Mouse (Mus musculus) MEL (cell line): Measurements from ENCODE around the gene Tubb4a. TPM values are rescaled to one million over a fixed set of nuclear protein-coding genes. Genes with fewer than 3 reads are reported as not detected.

ENCODE experiments used
- DNase-seq: peaks from one replicate; pipeline ENCODE4 v3.0.0; 2011; ENCODE audit warnings: low read depth, low spot score
- H3K27ac ChIP-seq: 2 replicates; pipeline ENCODE4 v1.5.1; 2012; ENCODE audit warnings: low read depth, mild to moderate bottlenecking, control low read depth, low read length, moderate library complexity; ENCODE audit not compliant: control insufficient read depth
- H3K27me3 ChIP-seq, 2 experiments: fragments of 150-350 bp in 1 of 2; sonication (generic) in 1 of 2; 2 replicates each; pipeline ENCODE4 v1.6.1; 2012; ENCODE audit warnings: low read length in 2 of 2, mild to moderate bottlenecking in 2 of 2, improper control_type of control experiment in 1 of 2, moderate library complexity in 1 of 2; ENCODE audit not compliant: insufficient read depth in 2 of 2, control insufficient read depth in 1 of 2
- H3K36me3 ChIP-seq, 2 experiments: 2 replicates each; pipeline ENCODE4 v1.6.1; 2012 to 2014; ENCODE audit warnings: low read length in 2 of 2, improper control_type of control experiment in 1 of 2, inconsistent platforms in 1 of 2, mild to moderate bottlenecking in 1 of 2; ENCODE audit not compliant: insufficient read depth in 2 of 2, control insufficient read depth in 1 of 2
- H3K4me1 ChIP-seq, 2 experiments: fragments of 150-350 bp in 1 of 2; sonication (generic) in 1 of 2; 2 replicates each; pipeline ENCODE4 v1.6.1; 2012; ENCODE audit warnings: low read length in 2 of 2, improper control_type of control experiment in 1 of 2, mild to moderate bottlenecking in 1 of 2; ENCODE audit not compliant: insufficient read depth in 2 of 2, control insufficient read depth in 1 of 2
- H3K4me3 ChIP-seq, 2 experiments: fragments of 150-350 bp in 1 of 2; sonication (generic) in 1 of 2; 2 replicates each; pipeline ENCODE4 v1.5.1; 2012; ENCODE audit warnings: low read depth in 2 of 2, low read length in 2 of 2, mild to moderate bottlenecking in 2 of 2, moderate library complexity in 2 of 2, control low read depth in 1 of 2, improper control_type of control experiment in 1 of 2; ENCODE audit not compliant: control insufficient read depth in 1 of 2, insufficient read depth in 1 of 2
- H3K79me2 ChIP-seq: 2 replicates; pipeline ENCODE4 v1.6.1; 2012; ENCODE audit warnings: mild to moderate bottlenecking, low read length, moderate library complexity; ENCODE audit not compliant: control insufficient read depth, poor library complexity, insufficient read depth
- H3K9ac ChIP-seq: 2 replicates; pipeline ENCODE4 v1.6.1; 2012; ENCODE audit warnings: low read depth, mild to moderate bottlenecking, control low read depth, low read length, moderate library complexity; ENCODE audit not compliant: control insufficient read depth, poor library complexity, severe bottlenecking
- H3K9me3 ChIP-seq: fragments of 150-350 bp; sonication (generic); replicated peaks from 2 replicates; pipeline ENCODE4 v1.6.1; 2012; ENCODE audit warnings: mild to moderate bottlenecking, low read length, improper control_type of control experiment, moderate library complexity; ENCODE audit not compliant: insufficient read depth
- BHLHE40 ChIP-seq: IDR thresholded peaks from 2 replicates; pipeline ENCODE4 v1.6.1; 2012; ENCODE audit warnings: low read depth, mild to moderate bottlenecking, inconsistent platforms, low read length, improper control_type of control experiment, borderline replicate concordance
- CHD2 ChIP-seq: IDR thresholded peaks from 2 replicates; pipeline ENCODE4 v1.6.1; 2011; ENCODE audit warnings: low read length, improper control_type of control experiment
- EP300 ChIP-seq, 2 experiments: IDR thresholded peaks; 2 replicates each; pipeline ENCODE4 v1.6.1; 2011; ENCODE audit warnings: improper control_type of control experiment in 2 of 2, low read length in 2 of 2, low read depth in 1 of 2, mild to moderate bottlenecking in 1 of 2
- GABPA ChIP-seq: IDR thresholded peaks from 2 replicates; pipeline ENCODE4 v1.6.1; 2012; ENCODE audit warnings: low read depth, mild to moderate bottlenecking, inconsistent platforms, low read length, improper control_type of control experiment, moderate library complexity
- GATA1 ChIP-seq: IDR thresholded peaks from 2 replicates; pipeline ENCODE4 v1.6.1; 2011; ENCODE audit warnings: low read depth, low read length, improper control_type of control experiment
- JUND ChIP-seq: IDR thresholded peaks from 2 replicates; pipeline ENCODE4 v1.6.1; 2011; ENCODE audit warnings: low read depth, mild to moderate bottlenecking, improper control_type of control experiment, low read length
- KAT2A ChIP-seq: conservative IDR thresholded peaks from 2 replicates; pipeline ENCODE4 v1.6.1; 2012; ENCODE audit warnings: low read depth, low read length, improper control_type of control experiment, inconsistent platforms
- MAFK ChIP-seq: IDR thresholded peaks from 2 replicates; pipeline ENCODE4 v1.6.1; 2011; ENCODE audit warnings: low read depth, mild to moderate bottlenecking, low read length, improper control_type of control experiment, borderline replicate concordance
- MEF2A ChIP-seq: IDR thresholded peaks from 2 replicates; pipeline ENCODE4 v1.6.1; 2014; ENCODE audit warnings: low read depth, mild to moderate bottlenecking, inconsistent platforms, low read length, improper control_type of control experiment; ENCODE audit not compliant: poor library complexity, insufficient replicate concordance, severe bottlenecking; ENCODE audit errors: extremely low read depth
- MYB ChIP-seq: IDR thresholded peaks from 2 replicates; pipeline ENCODE4 v1.6.1; 2011; ENCODE audit warnings: mild to moderate bottlenecking, low read depth, low read length, improper control_type of control experiment
- NELFE ChIP-seq: IDR thresholded peaks from 2 replicates; pipeline ENCODE4 v1.6.1; 2011; ENCODE audit warnings: low read depth, low read length, improper control_type of control experiment
- NRF1 ChIP-seq: IDR thresholded peaks from 2 replicates; pipeline ENCODE4 v1.6.1; 2014; ENCODE audit warnings: low read depth, mild to moderate bottlenecking, inconsistent platforms, low read length, improper control_type of control experiment, moderate library complexity; ENCODE audit not compliant: poor library complexity, insufficient read depth, severe bottlenecking
- POLR2A ChIP-seq, 2 experiments: IDR thresholded peaks; 2 replicates each; pipeline ENCODE4 v1.6.1; 2011 to 2012; ENCODE audit warnings: low read length in 2 of 2, mild to moderate bottlenecking in 2 of 2, control low read depth in 1 of 2, improper control_type of control experiment in 1 of 2, low read depth in 1 of 2, moderate library complexity in 1 of 2; ENCODE audit not compliant: control insufficient read depth in 1 of 2, insufficient read depth in 1 of 2, poor library complexity in 1 of 2
- POLR2AphosphoS2 ChIP-seq: IDR thresholded peaks from 2 replicates; pipeline ENCODE4 v1.6.1; 2011; ENCODE audit warnings: low read length, improper control_type of control experiment
- POLR2AphosphoS5 ChIP-seq: IDR thresholded peaks from 2 replicates; pipeline ENCODE4 v1.6.1; 2012; ENCODE audit warnings: low read depth, borderline replicate concordance, mild to moderate bottlenecking, inconsistent platforms, low read length, moderate library complexity, mixed read lengths
- RAD21 ChIP-seq: IDR thresholded peaks from 2 replicates; pipeline ENCODE4 v1.6.1; 2011; ENCODE audit warnings: mild to moderate bottlenecking, low read depth, low read length, improper control_type of control experiment
- RCOR1 ChIP-seq: IDR thresholded peaks from 2 replicates; pipeline ENCODE4 v1.6.1; 2012; ENCODE audit warnings: low read depth, mild to moderate bottlenecking, inconsistent platforms, low read length, improper control_type of control experiment
- SIN3A ChIP-seq: IDR thresholded peaks from 2 replicates; pipeline ENCODE4 v1.6.1; 2012; ENCODE audit warnings: low read length, improper control_type of control experiment, inconsistent platforms
- TBP ChIP-seq: IDR thresholded peaks from 2 replicates; pipeline ENCODE4 v1.8.0; 2011; ENCODE audit warnings: low read depth, low read length, improper control_type of control experiment
- UBTF ChIP-seq: IDR thresholded peaks from 2 replicates; pipeline ENCODE4 v1.6.1; 2012; ENCODE audit warnings: low read depth, mild to moderate bottlenecking, inconsistent platforms, low read length, improper control_type of control experiment, moderate library complexity, borderline replicate concordance; ENCODE audit not compliant: insufficient read depth
- USF2 ChIP-seq, 2 experiments: IDR thresholded peaks; 2 replicates each; pipeline ENCODE4 v1.6.1; 2011 to 2012; ENCODE audit warnings: improper control_type of control experiment in 2 of 2, low read length in 2 of 2, borderline replicate concordance in 1 of 2, inconsistent platforms in 1 of 2, low read depth in 1 of 2, mild to moderate bottlenecking in 1 of 2; ENCODE audit not compliant: insufficient read depth in 1 of 2
- ZC3H11A ChIP-seq: IDR thresholded peaks from 2 replicates; pipeline ENCODE4 v1.6.1; 2012; ENCODE audit warnings: low read depth, mild to moderate bottlenecking, inconsistent platforms, low read length, improper control_type of control experiment
- ZKSCAN1 ChIP-seq: IDR thresholded peaks from 2 replicates; pipeline ENCODE4 v1.6.1; 2012; ENCODE audit warnings: low read depth, mild to moderate bottlenecking, inconsistent platforms, low read length, improper control_type of control experiment, moderate library complexity
- ZNF384 ChIP-seq: IDR thresholded peaks from 2 replicates; pipeline ENCODE4 v1.6.1; 2012; ENCODE audit warnings: low read depth, mild to moderate bottlenecking, inconsistent platforms, low read length, improper control_type of control experiment
- polyA plus RNA-seq, 2 experiments: library from polyadenylated mRNA; stranded (reverse) in 1 of 2; unstranded in 1 of 2; fragments of >175 nt in 1 of 2; fragments of >200 nt in 1 of 2; gene quantifications; 2 replicates each; pipeline versions ENCODE4 v1.2.1 to v1.2.4; 2012; ENCODE audit warnings: low replicate concordance in 2 of 2, low read depth in 1 of 2; ENCODE audit not compliant: insufficient read length in 2 of 2, insufficient read depth in 1 of 2, missing spikeins in 1 of 2
- total RNA-seq: library from RNA; depleted of rRNA; stranded (reverse); fragments of 300-350 nt; gene quantifications from 2 replicates; pipeline ENCODE4 v1.2.3, GENCODE M21; 2012

Tubb4a gene
- total and polyA plus RNA-seq, 3 experiments = 0.35 to 6.4 TPM; not detected in 1

- H3K9me3 ChIP-seq = no peaks in the 10 kb centered on the region
- H3K79me2 ChIP-seq = no peaks in the 10 kb centered on the region
- H3K27ac ChIP-seq = no peak overlapping the region
- peak; percentile 51 for DNase-seq
- H3K27me3 ChIP-seq = no peaks in the 10 kb centered on the region
- TF ChIP-seq EP300 (IDR thresholded peaks at IDR 0.05; ENCODE audit: low read depth in 1 of 2, low read length in 2 of 2) = peak in 1 of 2 experiments; percentile 23; a peak in 1 of 4 replicates
- no peak for TF ChIP-seq BHLHE40
- 0 out of 2 replicates have a peak, but pooled peaks have one; percentile 35 for TF ChIP-seq RCOR1
- no peak overlapping the region for H3K4me3 ChIP-seq
- H3K36me3 ChIP-seq = peaks cover 0 to 27% of the 10 kb centered on the region in 2 experiments; a peak in 2 of 4 replicates
- peaks cover 2 to 39% of the 10 kb centered on the region in 2 experiments for H3K4me1 ChIP-seq
- H3K9ac ChIP-seq = no peak overlapping the region
Observed at GRCm38 (mm10) chr17:57108666-57109171, 21.1 kb upstream of the Tubb4a start.

- H3K9me3 ChIP-seq = no peaks in the 10 kb centered on the region
- H3K4me3 ChIP-seq = no peak overlapping the region
- DNase-seq = no peak
- no peak overlapping the region for H3K9ac ChIP-seq
- no peaks in the 10 kb centered on the region for H3K27me3 ChIP-seq
- no peaks in the 10 kb centered on the region for H3K79me2 ChIP-seq
- H3K36me3 ChIP-seq = peaks cover 0 to 25% of the 10 kb centered on the region in 2 experiments; a peak in 2 of 4 replicates
- no peak for TF ChIP-seq NELFE
- no peak for TF ChIP-seq UBTF
- TF ChIP-seq RAD21 = no peak
- no peak for TF ChIP-seq MAFK
- TF ChIP-seq CHD2 = no peak
- TF ChIP-seq POLR2AphosphoS5 = no peak
- no peak for TF ChIP-seq ZNF384
- TF ChIP-seq BHLHE40 = no peak
- TF ChIP-seq MEF2A = no peak
- no peak for TF ChIP-seq SIN3A
- TF ChIP-seq POLR2A (IDR thresholded peaks at IDR 0.05; ENCODE audit: control insufficient read depth in 1 of 2, insufficient read depth in 1 of 2, low read depth in 1 of 2, low read length in 2 of 2, poor library complexity in 1 of 2) = no peak
- H3K27ac ChIP-seq = no peak overlapping the region
- peaks cover 2 to 36% of the 10 kb centered on the region in 2 experiments for H3K4me1 ChIP-seq
Observed at GRCm38 (mm10) chr17:57108040-57108665, 20.6 kb upstream of the Tubb4a start.

- Histone ChIP-seq H3K9me3 (no peaks in the 10 kb centered on the region), H3K27me3 (no peaks in the 10 kb centered on the region), H3K4me1 (peaks cover 2 to 31% of the 10 kb centered on the region in 2 experiments), H3K4me3 (no peak overlapping the region), H3K79me2 (no peaks in the 10 kb centered on the region), H3K36me3 (peaks cover 0 to 25% of the 10 kb centered on the region in 2 experiments; a peak in 2 of 4 replicates), H3K27ac (no peak overlapping the region), H3K9ac (no peak overlapping the region)
- DNase-seq = no peak
- TF ChIP-seq ZKSCAN1 (no peak), TBP (no peak), MEF2A (no peak), NRF1 (no peak), POLR2AphosphoS2 (no peak), CHD2 (no peak), USF2 (IDR thresholded peaks at IDR 0.05; ENCODE audit: borderline replicate concordance in 1 of 2, insufficient read depth in 1 of 2, low read depth in 1 of 2, low read length in 2 of 2) (no peak), GATA1 (no peak), GABPA (no peak), MYB (no peak), KAT2A (no peak), POLR2A (IDR thresholded peaks at IDR 0.05; ENCODE audit: control insufficient read depth in 1 of 2, insufficient read depth in 1 of 2, low read depth in 1 of 2, low read length in 2 of 2, poor library complexity in 1 of 2) (no peak), EP300 (IDR thresholded peaks at IDR 0.05; ENCODE audit: low read depth in 1 of 2, low read length in 2 of 2) (no peak), ZC3H11A (no peak), JUND (no peak)
Observed at GRCm38 (mm10) chr17:57107064-57107463, 19.5 kb upstream of the Tubb4a start.
